Mouse (Mus musculus) heart, embryonic 13.5 days (tissue): ENCODE data around the gene Havcr1. TPM values are rescaled to one million over a fixed set of nuclear protein-coding genes. Genes with fewer than 3 reads are reported as not detected.

Experiments used
- polyA plus RNA-seq: library from polyadenylated mRNA; unstranded; fragments of >200 nt; fragmentation: Nextera tagmentation; extraction: Ambion mirVana; gene quantifications from 2 replicates; pipeline ENCODE4 v1.2.1, GENCODE M21; 2015

Havcr1 gene
- polyA plus RNA-seq, 1 experiment from 2014 or later: not detected

Other genes starting within 250 kb of the Havcr1 start
- gene Gm12169, start 210.9 kb upstream of the Havcr1 start, polyA plus RNA-seq: not detected in 2 replicates
- gene BC053393, start 163.5 kb upstream of the Havcr1 start, polyA plus RNA-seq: 0.23 and 0.28 TPM in 2 replicates
- not detected in 2 replicates for gene Dppa1, start 105.8 kb upstream of the Havcr1 start, polyA plus RNA-seq
- gene Timd2, start 28.0 kb upstream of the Havcr1 start, polyA plus RNA-seq: 0.16 and 0.43 TPM in 2 replicates
- 0.17 and 0.24 TPM in 2 replicates for gene Timd4, start 75.7 kb downstream of the Havcr1 start, polyA plus RNA-seq